Mouse (Mus musculus): ENCODE measurements around the gene Mrpl12. TPM values are rescaled to one million over a fixed set of nuclear protein-coding genes. Genes with fewer than 3 reads are reported as not detected.

Mrpl12 gene
- polyA plus RNA-seq, 1 experiment from 2014 or later: 117 TPM

GRCm38 (mm10) chr11:120457370-120457769 lies 27.0 kb upstream of the Mrpl12 start:
- peaks cover 16% of the 10 kb centered on the region; the same call in 1 of the 2 replicates for H3K4me1 ChIP-seq
- no peaks in the 10 kb centered on the region for H3K9me3 ChIP-seq
- H3K9ac ChIP-seq: peak overlapping the region; percentile 95
- H3K4me3 ChIP-seq: peak overlapping the region; percentile 93
- peak overlapping the region; percentile 95 for H3K4me2 ChIP-seq (replicated peaks)
- H3K27me3 ChIP-seq (replicated peaks): no peaks in the 10 kb centered on the region
- peaks cover 26% of the 10 kb centered on the region for H3K36me3 ChIP-seq
- no peak for ATAC-seq (ENCODE audit: low FRiP score, low read depth)
- 36% methylated on average over 14 of the region's 14 CpGs for WGBS
- H3K27ac ChIP-seq: peak overlapping the region; percentile 62; the same call in 1 of the 2 replicates

DNA sequence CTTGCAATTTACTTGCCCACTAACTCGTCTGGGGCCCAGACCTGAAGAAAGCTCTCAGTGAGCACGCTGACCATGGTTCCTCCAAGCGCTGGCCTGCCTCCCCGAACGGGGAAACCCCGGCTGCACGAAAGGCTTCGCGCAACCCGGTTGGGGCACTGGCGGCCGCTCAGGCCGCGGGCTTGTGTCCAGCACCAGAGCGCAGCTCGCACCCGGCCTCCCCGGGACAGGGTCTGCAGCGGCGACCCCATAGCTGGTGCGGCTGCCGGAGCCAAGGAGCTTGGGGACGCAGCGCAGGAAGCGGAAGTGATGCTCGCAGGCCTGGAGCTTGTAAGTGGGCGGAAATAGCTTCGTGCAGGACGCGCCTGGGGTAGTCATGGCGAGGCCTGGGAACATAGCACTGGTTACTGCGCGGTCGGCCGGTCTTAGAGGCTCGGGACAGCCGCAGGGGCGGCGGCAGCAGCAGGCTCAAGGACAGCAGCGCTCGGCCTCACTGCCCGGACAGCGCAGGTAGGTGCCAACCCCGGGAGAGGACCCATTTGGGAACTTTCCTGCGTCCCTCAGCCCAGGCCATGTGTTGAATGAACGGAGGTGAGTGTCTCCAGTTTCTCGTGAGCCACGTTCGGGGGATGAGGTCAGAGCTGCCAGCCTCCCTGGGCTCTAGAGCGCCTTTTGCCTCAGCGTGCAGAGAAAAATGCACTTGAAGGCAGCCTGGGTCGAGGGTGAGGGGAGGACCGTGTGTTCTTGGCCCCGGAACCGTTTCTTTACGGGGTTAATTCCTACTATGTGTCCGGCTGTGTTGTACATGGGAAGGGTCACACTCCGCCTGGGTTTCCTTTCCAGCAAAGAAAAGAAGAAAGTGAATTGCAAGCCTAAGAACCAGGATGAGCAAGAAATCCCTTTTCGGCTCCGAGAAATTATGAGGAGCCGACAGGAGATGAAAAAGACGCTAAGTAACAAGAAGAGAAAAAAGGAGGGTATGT lies 26.4 kb upstream of the Mrpl12 start, which contains the start of the genes Oxld1 and Ccdc137:
Gene Oxld1, minus strand, starts transcription at position 297 of the 980 bp plus-strand sequence.
Gene Ccdc137, plus strand, starts transcription at position 344 of the 980 bp plus-strand sequence.
- Histone ChIP-seq H3K4me1 (peaks cover 16% of the 10 kb centered on the region; the same call in 1 of the 2 replicates), H3K9ac (peak within 1 kb of the TSS; percentile 95), H3K36me3 (peaks cover 32% of the 10 kb centered on the region), H3K9me3 (no peaks in the 10 kb centered on the region), H3K27ac (peak within 1 kb of the TSS; percentile 62; the same call in 1 of the 2 replicates), H3K4me3 (peak within 1 kb of the TSS; percentile 93), H3K4me2 (replicated peaks) (peak within 1 kb of the TSS; percentile 95), H3K27me3 (replicated peaks) (no peaks in the 10 kb centered on the region)
- ATAC-seq (ENCODE audit: low FRiP score, low read depth): peak; percentile 86
- WGBS: 5% methylated on average over 62 of the region's 62 CpGs

GRCm38 (mm10) chr11:120458847-120459597 lies 25.4 kb upstream of the Mrpl12 start:
- no peaks in the 10 kb centered on the region for H3K9me3 ChIP-seq
- H3K4me1 ChIP-seq: peaks cover 16% of the 10 kb centered on the region; the same call in 1 of the 2 replicates
- H3K9ac ChIP-seq: peak overlapping the region; percentile 95
- no peak for ATAC-seq (ENCODE audit: low FRiP score, low read depth)
- H3K4me3 ChIP-seq: peak overlapping the region; percentile 93
- WGBS: 72% methylated on average over 6 of the region's 6 CpGs
- H3K36me3 ChIP-seq: peaks cover 41% of the 10 kb centered on the region
- peak overlapping the region; percentile 95 for H3K4me2 ChIP-seq (replicated peaks)
- no peaks in the 10 kb centered on the region for H3K27me3 ChIP-seq (replicated peaks)
- no peak overlapping the region for H3K27ac ChIP-seq

DNA sequence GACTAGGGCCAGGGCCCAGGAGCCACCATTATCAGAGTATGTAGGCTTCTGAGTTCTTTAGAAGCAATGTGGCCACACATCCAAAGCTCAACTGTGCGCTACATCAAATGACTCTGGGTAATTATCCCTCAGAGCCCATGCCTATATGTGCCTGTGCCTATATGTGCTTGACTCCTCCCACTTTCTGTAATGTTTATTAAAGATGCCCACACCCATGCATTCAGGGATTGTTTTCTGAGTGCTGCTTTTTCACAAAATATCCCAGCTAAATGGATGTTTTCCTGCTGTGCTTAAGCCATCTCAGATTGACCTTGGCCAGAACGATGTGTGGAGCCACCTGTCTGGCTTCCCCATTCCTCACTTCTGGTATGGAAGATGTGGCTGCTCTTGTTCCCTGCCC lies 20.9 kb upstream of the Mrpl12 start:
- no peak for ATAC-seq (ENCODE audit: low FRiP score, low read depth)

GRCm38 (mm10) chr11:120464365-120464764 lies 20.0 kb upstream of the Mrpl12 start:
- Histone ChIP-seq H3K27me3 (replicated peaks) (no peaks in the 10 kb centered on the region), H3K9ac (no peak overlapping the region), H3K4me2 (replicated peaks) (no peak overlapping the region), H3K9me3 (no peaks in the 10 kb centered on the region), H3K4me1 (peaks cover 25% of the 10 kb centered on the region), H3K27ac (no peak overlapping the region), H3K36me3 (peaks cover 56% of the 10 kb centered on the region), H3K4me3 (no peak overlapping the region)
- 92% methylated on average over 5 of the region's 5 CpGs for WGBS
- ATAC-seq (ENCODE audit: low FRiP score, low read depth): no peak

More for the DNA sequence above, 20.9 kb upstream of the Mrpl12 start:
- 96% methylated on average over 2 of the region's 2 CpGs for WGBS
- Histone ChIP-seq H3K27ac (no peak overlapping the region), H3K9ac (no peak overlapping the region), H3K4me1 (peaks cover 23% of the 10 kb centered on the region), H3K4me3 (no peak overlapping the region), H3K36me3 (peaks cover 53% of the 10 kb centered on the region), H3K9me3 (no peaks in the 10 kb centered on the region), H3K4me2 (replicated peaks) (no peak overlapping the region), H3K27me3 (replicated peaks) (no peaks in the 10 kb centered on the region)

GRCm38 (mm10) chr11:120465521-120465920 lies 18.9 kb upstream of the Mrpl12 start:
- no peaks in the 10 kb centered on the region for H3K27me3 ChIP-seq (replicated peaks)
- peaks cover 60% of the 10 kb centered on the region for H3K36me3 ChIP-seq
- no peaks in the 10 kb centered on the region for H3K9me3 ChIP-seq
- 95% methylated on average over 4 of the region's 4 CpGs for WGBS
- H3K4me2 ChIP-seq (replicated peaks): peak overlapping the region; percentile 95
- no peak overlapping the region for H3K9ac ChIP-seq
- 0 out of 2 replicates have a peak overlapping the region, but pooled peaks have one; percentile 92 for H3K4me3 ChIP-seq
- ATAC-seq (ENCODE audit: low FRiP score, low read depth): no peak
- no peak overlapping the region for H3K27ac ChIP-seq
- H3K4me1 ChIP-seq: peaks cover 25% of the 10 kb centered on the region

DNA sequence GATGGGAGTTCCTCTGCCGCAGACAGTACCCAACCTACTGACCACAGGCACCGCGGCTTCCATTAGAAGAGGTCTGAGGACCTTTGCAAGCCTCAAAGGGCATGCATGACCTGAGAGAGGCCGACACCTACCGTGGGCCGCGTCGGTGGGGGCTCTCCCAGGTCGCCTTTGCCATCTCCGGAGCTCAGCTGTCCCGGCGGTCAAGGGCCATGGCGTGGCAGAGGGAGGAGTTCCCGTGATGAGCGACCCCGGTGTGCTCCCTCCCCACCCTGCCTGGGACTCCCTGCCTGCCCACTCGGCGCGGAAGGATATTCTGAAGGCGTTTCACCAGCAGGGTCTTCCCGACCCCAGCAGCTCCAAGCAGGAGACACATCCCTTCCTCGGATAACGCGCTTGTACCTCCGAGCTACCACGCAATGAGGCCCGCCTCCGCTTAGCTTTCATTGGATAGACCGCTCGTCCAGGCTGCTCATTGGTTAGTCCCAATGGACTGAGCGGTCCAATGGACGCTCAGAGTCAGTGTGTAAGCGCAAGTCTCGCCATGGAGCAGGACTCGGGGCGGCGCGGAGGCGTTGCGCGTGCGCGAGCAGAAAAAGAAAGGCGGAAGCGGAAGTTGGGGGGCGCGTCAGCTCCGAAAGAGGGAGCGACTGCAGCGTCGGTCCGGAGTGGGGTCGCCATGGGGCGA lies 17.2 kb upstream of the Mrpl12 start, which contains the start of gene Arl16:
Gene Arl16, minus strand, starts transcription at position 557 of the 685 bp plus-strand sequence.
- Histone ChIP-seq H3K9me3 (no peaks in the 10 kb centered on the region), H3K9ac (peak within 1 kb of the TSS; percentile 80), H3K36me3 (peaks cover 60% of the 10 kb centered on the region), H3K4me1 (peaks cover 25% of the 10 kb centered on the region), H3K27ac (peak within 1 kb of the TSS; percentile 59; the same call in 1 of the 2 replicates), H3K27me3 (replicated peaks) (no peaks in the 10 kb centered on the region), H3K4me3 (peak within 1 kb of the TSS; percentile 92), H3K4me2 (replicated peaks) (peak within 1 kb of the TSS; percentile 95)
- under 1% methylated on average over 54 of the region's 54 CpGs for WGBS
- peak; percentile 99 for ATAC-seq (ENCODE audit: low FRiP score, low read depth)

- peak; percentile 73 for ATAC-seq (ENCODE audit: low FRiP score, low read depth)
- H3K4me1 ChIP-seq: peaks cover 25% of the 10 kb centered on the region
- 1% methylated on average over 33 of the region's 33 CpGs for WGBS
These were observed 16.7 kb upstream of the Mrpl12 start for GRCm38 (mm10) chr11:120467736-120468092.

GRCm38 (mm10) chr11:120472052-120472451 lies 12.4 kb upstream of the Mrpl12 start:
- no peak for ATAC-seq (ENCODE audit: low FRiP score, low read depth)
- Histone ChIP-seq H3K4me1 (peaks cover 10% of the 10 kb centered on the region), H3K4me3 (no peak overlapping the region), H3K9ac (no peak overlapping the region), H3K9me3 (no peaks in the 10 kb centered on the region), H3K4me2 (replicated peaks) (no peak overlapping the region), H3K27ac (no peak overlapping the region), H3K36me3 (peaks cover 77% of the 10 kb centered on the region), H3K27me3 (replicated peaks) (no peaks in the 10 kb centered on the region)
- 96% methylated on average over 6 of the region's 6 CpGs for WGBS

More at GRCm38 (mm10) chr11:120467736-120468092, 16.7 kb upstream of the Mrpl12 start:
- peak overlapping the region; percentile 80 for H3K9ac ChIP-seq
- H3K4me2 ChIP-seq (replicated peaks): peak overlapping the region; percentile 95
- no peaks in the 10 kb centered on the region for H3K9me3 ChIP-seq
- H3K27me3 ChIP-seq (replicated peaks): no peaks in the 10 kb centered on the region
- peak overlapping the region; percentile 92 for H3K4me3 ChIP-seq
- peaks cover 60% of the 10 kb centered on the region for H3K36me3 ChIP-seq
- H3K27ac ChIP-seq: no peak overlapping the region

DNA sequence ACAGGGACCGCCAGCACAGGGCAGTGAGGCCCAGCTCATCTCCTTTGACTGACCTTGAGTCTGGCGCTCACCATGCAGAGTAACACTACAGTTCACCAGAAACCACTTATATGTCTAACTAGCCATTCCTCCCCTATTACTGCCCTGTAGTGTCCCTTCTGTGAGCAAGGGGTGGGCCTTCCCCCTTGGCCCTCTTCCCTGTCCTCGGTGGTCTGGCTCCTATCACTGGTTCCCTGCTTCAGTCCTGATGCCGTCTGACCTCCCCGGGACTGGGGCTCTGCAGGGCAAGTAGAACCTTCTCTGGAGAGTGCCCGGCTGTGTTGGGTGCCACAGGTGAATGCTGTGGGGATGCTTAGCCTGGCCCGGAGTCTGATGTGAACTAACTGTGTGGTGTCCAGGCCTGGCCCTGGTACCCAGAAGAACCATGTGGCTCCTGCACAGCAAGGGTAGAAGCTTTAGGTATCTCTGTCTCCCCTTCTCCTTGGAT lies 922 bp upstream of the Mrpl12 start:
- H3K36me3 ChIP-seq: peaks cover 75% of the 10 kb centered on the region

GRCm38 (mm10) chr11:120485251-120485650 lies 838 bp downstream of the Mrpl12 start:
- Histone ChIP-seq H3K4me1 (peaks cover 19% of the 10 kb centered on the region), H3K4me3 (peak overlapping the region; percentile 98), H3K27ac (no peak overlapping the region), H3K9me3 (no peaks in the 10 kb centered on the region), H3K36me3 (peaks cover 62% of the 10 kb centered on the region), H3K4me2 (replicated peaks) (peak overlapping the region; percentile 92), H3K9ac (peak overlapping the region; percentile 83), H3K27me3 (replicated peaks) (no peaks in the 10 kb centered on the region)
- WGBS: 9% methylated on average over 10 of the region's 10 CpGs
- ATAC-seq (ENCODE audit: low FRiP score, low read depth): no peak

More for the DNA sequence above, 922 bp upstream of the Mrpl12 start:
- WGBS: 93% methylated on average over 7 of the region's 7 CpGs
- Histone ChIP-seq H3K27me3 (replicated peaks) (no peaks in the 10 kb centered on the region), H3K4me1 (peaks cover 19% of the 10 kb centered on the region), H3K27ac (no peak overlapping the region), H3K9me3 (no peaks in the 10 kb centered on the region), H3K4me3 (peak overlapping the region; percentile 98; the same call in 1 of the 2 replicates), H3K4me2 (replicated peaks) (peak overlapping the region; percentile 92), H3K9ac (peak overlapping the region; percentile 83)
- ATAC-seq (ENCODE audit: low FRiP score, low read depth): no peak
